Mouse (Mus musculus) midbrain, postnatal 0 days (tissue): ENCODE results near the gene Srsf10. TPM values are rescaled to one million over a fixed set of nuclear protein-coding genes. Genes with fewer than 3 reads are reported as not detected.

Source experiments
- ATAC-seq: fragments of 200-750 bp; cut with Nextera tagmentation; 2 replicates; pipeline ENCODE4 v1.8.0; 2017; ENCODE audit warnings: moderate number of reproducible peaks, mild to moderate bottlenecking, moderate TSS enrichment, moderate library complexity; ENCODE audit not compliant: low FRiP score
- DNase-seq: peaks from one replicate; pipeline ENCODE4 v3.0.0-alpha.2; 2015; ENCODE audit warnings: low spot score
- H3K27ac ChIP-seq: fragments of 300-500 bp; sonication (generic); 2 replicates; pipeline ENCODE4 v1.5.1; 2014; ENCODE audit warnings: low read depth, mild to moderate bottlenecking, low read length, mixed read lengths
- H3K27me3 ChIP-seq: fragments of 300-500 bp; sonication (generic); 2 replicates; pipeline ENCODE4 v1.6.1; 2014; ENCODE audit warnings: low read length, control low read depth, mixed read lengths; ENCODE audit not compliant: insufficient read depth
- H3K36me3 ChIP-seq: fragments of 300-500 bp; sonication (generic); 2 replicates; pipeline ENCODE4 v1.6.1; 2014; ENCODE audit warnings: low read length, control low read depth, mixed read lengths; ENCODE audit not compliant: insufficient read depth
- H3K4me1 ChIP-seq: fragments of 300-500 bp; sonication (generic); 2 replicates; pipeline ENCODE4 v1.6.1; 2014; ENCODE audit warnings: mild to moderate bottlenecking, control low read depth, antibody characterized with exemption, low read length, mixed read lengths; ENCODE audit not compliant: insufficient read depth
- H3K4me2 ChIP-seq: fragments of 300-500 bp; sonication (generic); 2 replicates; pipeline ENCODE4 v1.6.1; 2014; ENCODE audit warnings: low read depth, mild to moderate bottlenecking, low read length, mixed read lengths; ENCODE audit not compliant: poor library complexity, severe bottlenecking
- H3K4me3 ChIP-seq: fragments of 300-500 bp; sonication (generic); 2 replicates; pipeline ENCODE4 v1.5.1; 2014; ENCODE audit warnings: low read depth, mild to moderate bottlenecking, low read length, moderate library complexity
- H3K9ac ChIP-seq: fragments of 300-500 bp; sonication (generic); replicated peaks from 2 replicates; pipeline ENCODE4 v1.6.1; 2014; ENCODE audit warnings: mild to moderate bottlenecking, low read length, moderate library complexity, mixed read lengths; ENCODE audit not compliant: poor library complexity, severe bottlenecking
- H3K9me3 ChIP-seq: fragments of 300-500 bp; sonication (generic); 2 replicates; pipeline ENCODE4 v1.6.1; 2016; ENCODE audit warnings: low read length, control low read depth
- CTCF ChIP-seq: IDR thresholded peaks from 2 replicates; pipeline ENCODE4 v1.5.1; 2016; ENCODE audit warnings: antibody characterized with exemption, mild to moderate bottlenecking
- whole genome bisulfite sequencing: fragments of 180-500 bp; shearing (Covaris S2); extraction: QIAGEN DNeasy Blood & Tissue Kit; methylation state at CpG from one replicate; pipeline ENCODE4 v1.1.7; 2014; 5-methylcytosine and 5-hydroxymethylcytosine counted together
- polyA plus RNA-seq: library from polyadenylated mRNA; unstranded; fragments of >200 nt; fragmentation: Nextera tagmentation; extraction: Ambion mirVana; gene quantifications from 2 replicates; pipeline ENCODE4 v1.2.1, GENCODE M21; 2015
- total RNA-seq: library from RNA; depleted of rRNA; stranded (reverse); fragments of >200 nt; gene quantifications from 2 replicates; pipeline ENCODE4 v1.2.3, GENCODE M21; 2014; rRNA removed

The Srsf10 gene
- total and polyA plus RNA-seq, 2 experiments from 2014 or later = 66.6 to 155 TPM

DNA sequence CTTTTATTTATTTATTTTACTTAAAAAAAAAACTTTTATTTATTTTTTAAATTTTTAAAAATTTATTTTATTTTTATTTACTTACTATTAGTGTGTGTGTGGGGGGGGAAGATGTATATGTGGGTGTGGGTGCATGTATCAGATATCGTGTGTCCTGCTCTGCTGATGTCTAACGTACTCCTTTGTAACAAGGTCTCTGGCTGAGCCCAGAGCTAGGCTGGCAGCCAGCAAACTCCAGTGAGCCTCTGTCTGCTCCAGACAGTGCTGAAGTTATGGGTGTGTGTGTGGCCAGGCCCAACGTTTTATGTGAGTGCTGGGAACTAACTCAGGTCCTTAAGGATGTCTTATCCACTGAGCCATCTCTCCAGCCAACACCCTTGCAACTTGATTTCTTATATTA, 56.6 kb downstream of the Srsf10 start:
- no peak overlapping the region for H3K9ac ChIP-seq
- H3K27ac ChIP-seq = no peak overlapping the region
- TF ChIP-seq CTCF = no peak
- H3K4me2 ChIP-seq = no peak overlapping the region
- ATAC-seq (no peak), DNase-seq (no peak)
- H3K27me3 ChIP-seq = no peaks in the 10 kb centered on the region
- H3K4me1 ChIP-seq = no peaks in the 10 kb centered on the region
- H3K36me3 ChIP-seq = no peaks in the 10 kb centered on the region
- H3K9me3 ChIP-seq = no peaks in the 10 kb centered on the region
- no peak overlapping the region for H3K4me3 ChIP-seq
- WGBS = 54% methylated on average over 3 of the region's 3 CpGs

DNA sequence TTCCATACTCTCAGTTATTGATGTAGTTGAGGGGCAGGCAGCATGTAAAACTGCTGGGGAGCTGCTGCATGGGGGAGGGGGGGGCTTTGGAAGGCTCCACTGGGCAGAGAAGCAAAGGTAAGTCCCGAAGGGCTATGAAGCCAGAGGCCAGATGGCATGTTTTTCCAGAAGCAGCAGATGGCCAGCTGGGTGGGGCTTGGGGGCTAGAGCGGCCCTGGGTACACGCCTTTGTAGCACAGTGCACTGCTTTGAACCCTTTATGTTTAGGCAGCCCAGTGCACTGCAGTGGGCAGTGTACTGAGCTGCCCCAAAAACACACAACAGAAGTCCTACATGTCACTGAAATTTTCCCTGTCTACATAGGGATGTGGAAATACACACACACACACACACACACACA, 57.3 kb downstream of the Srsf10 start:
- no peak for TF ChIP-seq CTCF
- ATAC-seq (no peak), DNase-seq (peak; percentile 78)
- Histone ChIP-seq H3K27me3 (no peaks in the 10 kb centered on the region), H3K27ac (no peak overlapping the region), H3K36me3 (no peaks in the 10 kb centered on the region), H3K4me2 (no peak overlapping the region), H3K4me1 (no peaks in the 10 kb centered on the region), H3K4me3 (no peak overlapping the region), H3K9ac (no peak overlapping the region), H3K9me3 (no peaks in the 10 kb centered on the region)
- WGBS = 36% methylated on average over 3 of the region's 3 CpGs

DNA sequence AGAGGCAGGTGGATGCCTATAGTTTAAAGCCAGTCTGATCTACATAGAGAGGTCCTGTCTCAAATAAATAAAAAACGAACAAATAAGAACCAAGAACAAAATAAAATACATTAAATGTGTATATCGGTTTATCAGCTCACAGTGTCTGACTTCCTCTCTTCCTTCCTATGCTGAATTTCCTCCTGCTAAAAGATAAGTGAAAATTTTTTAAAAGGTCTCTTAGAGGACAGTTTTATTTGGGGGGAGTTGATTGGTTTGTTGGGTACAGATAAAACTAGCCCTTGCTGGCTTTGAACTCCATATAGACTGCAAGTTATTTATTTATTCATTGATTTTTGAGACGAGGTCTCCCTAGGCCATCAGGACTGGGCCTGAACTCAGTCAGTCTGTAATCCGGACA, 57.9 kb downstream of the Srsf10 start:
- no peaks in the 10 kb centered on the region for H3K27me3 ChIP-seq
- 72% methylated on average over 4 of the region's 4 CpGs for WGBS
- H3K4me1 ChIP-seq = no peaks in the 10 kb centered on the region
- H3K9ac ChIP-seq = no peak overlapping the region
- no peak overlapping the region for H3K4me2 ChIP-seq
- H3K36me3 ChIP-seq = no peaks in the 10 kb centered on the region
- H3K27ac ChIP-seq = no peak overlapping the region
- DNase-seq = no peak
- TF ChIP-seq CTCF = no peak
- H3K4me3 ChIP-seq = no peak overlapping the region
- no peaks in the 10 kb centered on the region for H3K9me3 ChIP-seq
- no peak for ATAC-seq

DNA sequence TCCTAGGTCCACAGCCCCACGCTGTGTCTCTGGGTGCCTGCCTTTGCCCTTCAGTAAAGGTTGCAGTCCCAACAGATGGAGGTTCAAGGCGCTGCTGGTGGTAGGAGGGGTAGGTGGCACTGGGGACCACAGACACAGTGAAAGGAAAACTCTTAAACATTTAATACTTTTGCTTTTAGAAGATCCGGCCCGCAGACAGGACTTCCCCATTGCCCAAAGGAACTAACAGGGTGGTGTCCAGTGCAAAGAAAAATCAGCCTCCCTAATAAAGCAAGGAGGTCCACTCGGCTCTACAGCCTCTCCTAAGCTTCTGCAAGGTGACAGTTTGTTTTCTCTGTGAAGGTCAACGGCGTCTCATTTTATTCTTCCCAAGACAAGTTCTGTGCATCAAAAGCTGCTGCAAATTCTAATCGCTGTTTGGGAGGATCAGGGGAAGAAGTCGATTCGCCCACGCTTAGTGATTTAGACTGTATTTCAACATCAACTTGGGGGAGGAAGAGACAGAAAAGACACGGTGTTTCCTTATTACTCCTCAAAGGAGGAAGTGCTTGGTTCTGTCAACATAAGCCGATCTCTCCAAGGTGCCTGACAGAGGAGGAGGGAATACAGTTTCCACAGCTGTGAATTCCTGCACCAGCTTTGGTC, 63.2 kb downstream of the Srsf10 start:
- Histone ChIP-seq H3K4me2 (no peak overlapping the region), H3K4me3 (no peak overlapping the region), H3K27ac (no peak overlapping the region), H3K9me3 (no peaks in the 10 kb centered on the region), H3K27me3 (no peaks in the 10 kb centered on the region), H3K4me1 (peaks cover 5% of the 10 kb centered on the region; the same call in 1 of the 2 replicates), H3K36me3 (0 out of 2 replicates have a peak, but pooled peaks cover 4% of the 10 kb centered on the region), H3K9ac (no peak overlapping the region)
- no peak for ATAC-seq
- 87% methylated on average over 13 of the region's 13 CpGs for WGBS
- DNase-seq = no peak
- TF ChIP-seq CTCF = no peak

DNA sequence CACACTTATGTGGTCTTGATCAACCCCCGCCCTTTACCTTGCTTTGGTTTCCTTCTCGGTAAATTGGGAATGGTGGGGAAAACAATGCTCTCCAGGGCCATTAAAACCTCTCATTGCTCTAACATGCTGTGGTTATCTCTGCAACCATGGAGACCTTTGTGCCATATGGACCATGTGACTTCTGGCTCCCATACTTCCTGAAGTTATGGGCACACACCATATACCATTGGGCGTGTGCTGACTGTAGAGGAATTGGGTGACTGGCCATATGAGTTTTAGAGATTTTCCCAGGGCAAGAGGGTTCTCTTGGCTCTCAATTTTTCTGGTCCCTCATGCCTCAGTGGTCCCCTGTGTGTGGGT, 63.7 kb downstream of the Srsf10 start:
- ATAC-seq (no peak), DNase-seq (no peak)
- Histone ChIP-seq H3K27me3 (no peaks in the 10 kb centered on the region), H3K27ac (no peak overlapping the region), H3K4me3 (no peak overlapping the region), H3K36me3 (0 out of 2 replicates have a peak, but pooled peaks cover 4% of the 10 kb centered on the region), H3K4me2 (no peak overlapping the region), H3K4me1 (peaks cover 5% of the 10 kb centered on the region; the same call in 1 of the 2 replicates), H3K9ac (no peak overlapping the region), H3K9me3 (no peaks in the 10 kb centered on the region)
- TF ChIP-seq CTCF = no peak
- WGBS = 93% methylated on average over 3 of the region's 3 CpGs

Other genes with a start within 250 kb of the Srsf10 start
- 0.22 and 0.28 TPM in 2 replicates for gene Ifnlr1, start 169.5 kb upstream of the Srsf10 start, total RNA-seq
- 0.06 and 0.10 TPM in 2 replicates for gene Ifnlr1, start 169.5 kb upstream of the Srsf10 start, polyA plus RNA-seq
- 0.11 TPM in 1 of 2 replicates, not detected in the other for gene Il22ra1, start 127.6 kb upstream of the Srsf10 start, total RNA-seq
- gene Il22ra1, start 127.6 kb upstream of the Srsf10 start, polyA plus RNA-seq = not detected in 2 replicates
- gene Myom3, start 96.0 kb upstream of the Srsf10 start, total RNA-seq = 0.60 and 0.99 TPM in 2 replicates
- gene Myom3, start 96.0 kb upstream of the Srsf10 start, polyA plus RNA-seq = 1.4 and 1.6 TPM in 2 replicates
- gene Pnrc2, start 18.1 kb downstream of the Srsf10 start, total RNA-seq = 52.6 and 64.4 TPM in 2 replicates
- gene Pnrc2, start 18.1 kb downstream of the Srsf10 start, polyA plus RNA-seq = 67.6 and 72.6 TPM in 2 replicates
- 0.19 and 0.55 TPM in 2 replicates for gene Cnr2, start 39.6 kb downstream of the Srsf10 start, total RNA-seq
- gene Cnr2, start 39.6 kb downstream of the Srsf10 start, polyA plus RNA-seq = 0.04 and 0.17 TPM in 2 replicates
- gene Fuca1, start 65.0 kb downstream of the Srsf10 start, total RNA-seq = 37.8 and 38.8 TPM in 2 replicates
- 92.7 and 93.7 TPM in 2 replicates for gene Fuca1, start 65.0 kb downstream of the Srsf10 start, polyA plus RNA-seq
- gene Hmgcl, start 90.7 kb downstream of the Srsf10 start, total RNA-seq = 26.9 and 33.0 TPM in 2 replicates
- 54.1 and 58.9 TPM in 2 replicates for gene Hmgcl, start 90.7 kb downstream of the Srsf10 start, polyA plus RNA-seq
- gene Gale, start 108.0 kb downstream of the Srsf10 start, total RNA-seq = 33.5 and 47.5 TPM in 2 replicates
- gene Gale, start 108.0 kb downstream of the Srsf10 start, polyA plus RNA-seq = 36.7 and 41.6 TPM in 2 replicates
- 157 and 182 TPM in 2 replicates for gene Lypla2, start 116.9 kb downstream of the Srsf10 start, total RNA-seq
- gene Lypla2, start 116.9 kb downstream of the Srsf10 start, polyA plus RNA-seq = 212 and 227 TPM in 2 replicates
- gene Pithd1, start 131.5 kb downstream of the Srsf10 start, total RNA-seq = 61.6 and 67.9 TPM in 2 replicates
- gene Pithd1, start 131.5 kb downstream of the Srsf10 start, polyA plus RNA-seq = 90.5 and 101 TPM in 2 replicates
- gene Eloa, start 166.0 kb downstream of the Srsf10 start, total RNA-seq = 23.3 and 27.7 TPM in 2 replicates
- gene Eloa, start 166.0 kb downstream of the Srsf10 start, polyA plus RNA-seq = 19.0 and 19.3 TPM in 2 replicates
- 601 and 1,077 TPM in 2 replicates for gene Rpl11, start 197.7 kb downstream of the Srsf10 start, total RNA-seq
- 273 and 275 TPM in 2 replicates for gene Rpl11, start 197.7 kb downstream of the Srsf10 start, polyA plus RNA-seq